Mouse (Mus musculus) neural tube, embryonic 12.5 days (tissue): ENCODE data around the gene Fam171a2. TPM values are rescaled to one million over a fixed set of nuclear protein-coding genes. Genes with fewer than 3 reads are reported as not detected.
A peak's percentile ranks its signal among the peaks of the same experiment; 100 is the strongest.

ENCODE experiments used
- ATAC-seq: fragments of 200-750 bp; cut with Nextera tagmentation; 2 replicates; pipeline ENCODE4 v1.8.0; 2017; ENCODE audit warnings: low read depth, mild to moderate bottlenecking, moderate TSS enrichment, moderate library complexity; ENCODE audit not compliant: low FRiP score
- H3K27ac ChIP-seq: fragments of 300-500 bp; sonication (generic); 2 replicates; pipeline ENCODE4 v1.5.1; 2016
- H3K27me3 ChIP-seq: fragments of 300-500 bp; sonication (generic); replicated peaks from 2 replicates; pipeline ENCODE4 v1.6.1; 2016; ENCODE audit warnings: mild to moderate bottlenecking
- H3K36me3 ChIP-seq: fragments of 300-500 bp; sonication (generic); 2 replicates; pipeline ENCODE4 v1.6.1; 2016; ENCODE audit warnings: mild to moderate bottlenecking
- H3K4me1 ChIP-seq: fragments of 300-500 bp; sonication (generic); 2 replicates; pipeline ENCODE4 v1.6.1; 2016
- H3K4me2 ChIP-seq: fragments of 300-500 bp; sonication (generic); replicated peaks from 2 replicates; pipeline ENCODE4 v1.6.1; 2016; ENCODE audit warnings: mild to moderate bottlenecking
- H3K4me3 ChIP-seq: fragments of 300-500 bp; sonication (generic); 2 replicates; pipeline ENCODE4 v1.5.1; 2016
- H3K9ac ChIP-seq: fragments of 300-500 bp; sonication (generic); 2 replicates; pipeline ENCODE4 v1.6.1; 2016; ENCODE audit warnings: mild to moderate bottlenecking
- H3K9me3 ChIP-seq: fragments of 300-500 bp; sonication (generic); 2 replicates; pipeline ENCODE4 v1.6.1; 2016; ENCODE audit warnings: mild to moderate bottlenecking
- WGBS: fragments of 180-500 bp; shearing (Covaris S2); methylation state at CpG from one replicate; pipeline ENCODE4 v1.1.7; 2016; 5-methylcytosine and 5-hydroxymethylcytosine counted together
- polyA plus RNA-seq: library from polyadenylated mRNA; unstranded; fragments of >200 nt; fragmentation: Nextera tagmentation; extraction: Ambion mirVana; gene quantifications from 2 replicates; pipeline ENCODE4 v1.2.1, GENCODE M21; 2016

Gene Fam171a2
- polyA plus RNA-seq, 1 experiment from 2014 or later = 23.7 TPM

GRCm38 (mm10) chr11:102431018-102431645 lies 16.4 kb downstream of the Fam171a2 start:
- H3K36me3 ChIP-seq = peaks cover 14% of the 10 kb centered on the region
- peak overlapping the region; percentile 94 for H3K4me2 ChIP-seq
- no peaks in the 10 kb centered on the region for H3K9me3 ChIP-seq
- peak overlapping the region; percentile 48 for H3K4me3 ChIP-seq
- H3K27ac ChIP-seq = 0 out of 2 replicates have a peak overlapping the region, but pooled peaks have one; percentile 42
- ATAC-seq = peak; percentile 55; the same call in 1 of the 2 replicates
- H3K9ac ChIP-seq = peak overlapping the region; percentile 59
- no peaks in the 10 kb centered on the region for H3K27me3 ChIP-seq
- peaks cover 31% of the 10 kb centered on the region for H3K4me1 ChIP-seq
- whole genome bisulfite sequencing = 0% methylated on average over 7 of the region's 7 CpGs

- ATAC-seq = peak; percentile 90
- peaks cover 7% of the 10 kb centered on the region for H3K36me3 ChIP-seq
Measured at GRCm38 (mm10) chr11:102430121-102431017, 17.1 kb downstream of the Fam171a2 start, which contains the start of gene Grn. TSS of gene Grn (plus strand) at chr11:102430315.

DNA sequence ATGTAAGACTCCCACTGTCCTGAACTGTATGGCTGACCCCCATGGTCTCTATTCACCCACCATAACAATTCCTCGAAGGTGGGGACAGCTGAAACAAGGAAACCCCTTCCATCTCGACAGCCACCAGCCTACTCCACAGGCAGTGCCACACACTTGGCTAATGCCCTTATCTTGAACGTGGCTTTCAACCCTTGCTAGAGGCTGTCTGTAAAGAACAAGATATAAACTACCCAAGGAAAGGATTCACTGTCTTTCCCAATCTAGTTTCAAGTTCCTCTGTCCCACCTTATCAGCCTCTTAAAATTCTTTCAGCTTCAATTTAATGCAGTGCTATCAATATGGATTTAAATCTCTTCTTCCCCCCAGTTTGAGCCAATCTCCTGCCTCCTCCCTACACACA lies 17.9 kb downstream of the Fam171a2 start:
- H3K27me3 ChIP-seq = 0 out of 2 replicates have a peak, but pooled peaks cover 2% of the 10 kb centered on the region
- no peaks in the 10 kb centered on the region for H3K36me3 ChIP-seq
- no peak overlapping the region for H3K27ac ChIP-seq
- WGBS = 56% methylated on average over 3 of the region's 3 CpGs
- H3K9ac ChIP-seq = peak overlapping the region; percentile 46; the same call in 1 of the 2 replicates
- ATAC-seq = no peak
- H3K9me3 ChIP-seq = no peaks in the 10 kb centered on the region
- peaks cover 24% of the 10 kb centered on the region for H3K4me1 ChIP-seq
- peak overlapping the region; percentile 94 for H3K4me2 ChIP-seq
- H3K4me3 ChIP-seq = no peak overlapping the region; the same call in 1 of the 2 replicates

More at GRCm38 (mm10) chr11:102430121-102431017, 17.1 kb downstream of the Fam171a2 start, which contains the start of gene Grn:
- WGBS = 0% methylated on average over 29 of the region's 29 CpGs
- H3K4me1 ChIP-seq = peaks cover 24% of the 10 kb centered on the region
- H3K27me3 ChIP-seq = no peaks in the 10 kb centered on the region
- peak within 1 kb of the TSS; percentile 59 for H3K9ac ChIP-seq
- H3K4me2 ChIP-seq = peak within 1 kb of the TSS; percentile 94
- no peaks in the 10 kb centered on the region for H3K9me3 ChIP-seq
- 0 out of 2 replicates have a peak within 1 kb of the TSS, but pooled peaks have one; percentile 42 for H3K27ac ChIP-seq
- H3K4me3 ChIP-seq = peak within 1 kb of the TSS; percentile 48

- no peak for ATAC-seq
- Histone ChIP-seq H3K4me2 (peak overlapping the region; percentile 94; the same call in 1 of the 2 replicates), H3K4me3 (no peak overlapping the region)
Measured at GRCm38 (mm10) chr11:102428981-102429540, 18.4 kb downstream of the Fam171a2 start.

GRCm38 (mm10) chr11:102425555-102426316 lies 21.7 kb downstream of the Fam171a2 start:
- Histone ChIP-seq H3K36me3 (no peaks in the 10 kb centered on the region), H3K27me3 (0 out of 2 replicates have a peak, but pooled peaks cover 2% of the 10 kb centered on the region), H3K27ac (no peak overlapping the region), H3K4me3 (no peak overlapping the region), H3K4me1 (peaks cover 8% of the 10 kb centered on the region; the same call in 1 of the 2 replicates), H3K9me3 (no peaks in the 10 kb centered on the region), H3K9ac (no peak overlapping the region), H3K4me2 (no peak overlapping the region)
- 86% methylated on average over 8 of the region's 8 CpGs for WGBS
- no peak for ATAC-seq

More at GRCm38 (mm10) chr11:102428981-102429540, 18.4 kb downstream of the Fam171a2 start:
- Histone ChIP-seq H3K9ac (no peak overlapping the region), H3K9me3 (no peaks in the 10 kb centered on the region), H3K27ac (no peak overlapping the region), H3K36me3 (no peaks in the 10 kb centered on the region), H3K4me1 (peaks cover 21% of the 10 kb centered on the region), H3K27me3 (0 out of 2 replicates have a peak, but pooled peaks cover 2% of the 10 kb centered on the region)
- WGBS = 69% methylated on average over 8 of the region's 8 CpGs

DNA sequence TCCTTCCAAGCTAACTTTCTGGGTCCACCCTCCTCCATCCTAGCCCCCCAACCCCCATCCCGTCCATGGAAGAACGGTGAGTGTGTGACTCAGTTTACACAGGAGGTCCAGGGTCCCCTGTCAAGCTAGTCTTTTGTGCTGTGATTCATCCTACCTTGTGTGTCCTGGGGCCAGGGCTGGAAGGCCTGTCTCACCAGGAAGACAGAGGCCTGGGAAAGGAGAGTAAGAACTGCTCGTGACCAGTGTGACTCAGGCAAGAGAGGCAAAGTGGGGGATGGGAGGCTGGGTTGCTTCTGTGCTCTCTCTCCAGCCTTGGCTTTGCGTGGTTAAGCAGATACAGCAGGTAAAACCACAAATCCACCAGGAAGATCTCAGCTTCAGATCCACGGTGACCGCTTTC lies 22.8 kb downstream of the Fam171a2 start:
- H3K4me3 ChIP-seq = no peak overlapping the region
- H3K36me3 ChIP-seq = no peaks in the 10 kb centered on the region
- ATAC-seq = no peak
- no peak overlapping the region for H3K27ac ChIP-seq
- WGBS = 78% methylated on average over 6 of the region's 6 CpGs
- no peaks in the 10 kb centered on the region; the same call in 1 of the 2 replicates for H3K9me3 ChIP-seq
- 0 out of 2 replicates have a peak, but pooled peaks cover 2% of the 10 kb centered on the region for H3K27me3 ChIP-seq
- H3K4me1 ChIP-seq = 0 out of 2 replicates have a peak, but pooled peaks cover 3% of the 10 kb centered on the region
- H3K9ac ChIP-seq = no peak overlapping the region
- no peak overlapping the region for H3K4me2 ChIP-seq

- Histone ChIP-seq H3K4me3 (no peak overlapping the region), H3K9me3 (no peaks in the 10 kb centered on the region; the same call in 1 of the 2 replicates), H3K27ac (no peak overlapping the region), H3K27me3 (0 out of 2 replicates have a peak, but pooled peaks cover 2% of the 10 kb centered on the region), H3K4me2 (no peak overlapping the region), H3K36me3 (no peaks in the 10 kb centered on the region), H3K9ac (no peak overlapping the region), H3K4me1 (no peaks in the 10 kb centered on the region)
- no peak for ATAC-seq
- 52% methylated on average over 8 of the region's 8 CpGs for WGBS
Measured at GRCm38 (mm10) chr11:102421559-102421958, 25.9 kb downstream of the Fam171a2 start.

DNA sequence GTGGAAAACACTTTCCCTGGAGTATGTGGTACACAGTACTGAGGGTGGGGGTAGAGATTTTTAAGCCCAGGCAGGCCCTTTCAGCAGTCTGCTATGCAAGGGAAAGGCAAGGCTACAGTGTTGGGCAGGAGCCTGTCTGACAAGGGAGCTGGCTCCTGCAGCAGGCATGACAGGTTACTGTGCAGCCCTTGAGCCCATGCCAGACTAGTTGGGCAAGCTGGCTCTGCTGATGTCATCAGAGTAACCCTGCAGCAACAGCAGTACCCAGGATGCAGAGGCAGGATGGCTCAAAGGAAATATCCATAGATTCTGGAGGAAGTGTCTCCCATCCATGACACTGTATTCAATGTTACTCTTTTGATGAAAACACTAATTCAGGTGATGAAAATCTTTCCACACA lies 28.6 kb downstream of the Fam171a2 start:
- Histone ChIP-seq H3K9ac (no peak overlapping the region), H3K9me3 (no peaks in the 10 kb centered on the region; the same call in 1 of the 2 replicates), H3K27me3 (no peaks in the 10 kb centered on the region), H3K4me1 (no peaks in the 10 kb centered on the region), H3K4me2 (no peak overlapping the region), H3K4me3 (no peak overlapping the region), H3K27ac (no peak overlapping the region), H3K36me3 (no peaks in the 10 kb centered on the region)
- ATAC-seq = no peak

- Histone ChIP-seq H3K4me3 (no peak overlapping the region), H3K36me3 (no peaks in the 10 kb centered on the region), H3K27me3 (no peaks in the 10 kb centered on the region), H3K9ac (no peak overlapping the region), H3K4me2 (no peak overlapping the region), H3K27ac (no peak overlapping the region), H3K4me1 (no peaks in the 10 kb centered on the region), H3K9me3 (no peaks in the 10 kb centered on the region; the same call in 1 of the 2 replicates)
- ATAC-seq = no peak
- 82% methylated on average over 1 of the region's 1 CpGs for WGBS
Measured at GRCm38 (mm10) chr11:102417160-102417559, 30.3 kb downstream of the Fam171a2 start.

DNA sequence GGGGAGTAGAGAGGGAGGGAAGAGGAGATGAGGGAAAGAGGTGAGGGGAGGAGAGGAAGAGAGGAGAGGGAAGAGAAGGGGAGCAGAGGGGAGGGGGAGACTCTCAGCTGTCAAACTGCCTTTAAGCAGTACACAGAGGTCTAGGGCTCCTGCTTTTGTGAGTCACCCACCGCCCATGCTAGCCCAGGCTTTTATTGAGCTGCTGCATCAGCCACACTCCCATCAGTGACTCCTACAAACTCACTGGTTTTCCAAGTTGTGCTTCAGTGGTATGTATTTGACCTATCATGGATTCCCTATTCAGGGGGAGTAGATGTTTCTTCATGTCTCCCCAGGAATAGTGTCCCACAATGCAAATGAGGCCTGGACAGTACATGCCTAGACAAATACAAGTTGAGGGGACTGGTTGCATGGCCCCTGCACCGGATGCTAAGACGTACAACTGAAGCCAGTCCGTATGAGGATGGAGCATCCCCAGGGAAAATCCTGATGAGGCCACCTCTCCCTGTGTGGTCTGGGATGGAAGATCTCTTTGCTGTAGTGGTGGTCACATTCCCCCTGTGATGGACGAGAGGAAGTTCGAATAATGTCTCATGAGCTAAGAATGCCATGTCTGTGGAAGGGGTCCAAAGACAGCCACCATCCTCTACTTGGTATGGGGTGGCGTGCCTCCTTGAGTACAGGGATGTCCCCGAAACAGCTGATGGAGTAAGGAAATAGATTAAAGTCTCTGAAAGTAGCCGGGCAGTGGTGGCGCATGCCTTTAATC lies 32.3 kb downstream of the Fam171a2 start:
- no peak overlapping the region for H3K4me2 ChIP-seq

More for the DNA sequence above, 32.3 kb downstream of the Fam171a2 start:
- Histone ChIP-seq H3K27ac (no peak overlapping the region), H3K4me3 (no peak overlapping the region), H3K36me3 (no peaks in the 10 kb centered on the region), H3K4me1 (no peaks in the 10 kb centered on the region), H3K9me3 (no peaks in the 10 kb centered on the region; the same call in 1 of the 2 replicates), H3K9ac (no peak overlapping the region), H3K27me3 (no peaks in the 10 kb centered on the region)
- ATAC-seq = no peak
- 80% methylated on average over 10 of the region's 10 CpGs for WGBS
